Mouse (Mus musculus) olfactory bulb, adult 2 months (tissue): ENCODE measurements around the gene Defb35. TPM values are rescaled to one million over a fixed set of nuclear protein-coding genes. Genes with fewer than 3 reads are reported as not detected.

Experiments used
- H3K27ac ChIP-seq: fragments of 200-500 bp; 2 replicates; pipeline ENCODE4 v1.5.1; 2012; ENCODE audit warnings: low read depth, low read length; ENCODE audit not compliant: insufficient read depth
- H3K4me1 ChIP-seq: fragments of 200-500 bp; 2 replicates; pipeline ENCODE4 v1.6.1; 2012; ENCODE audit warnings: low read length; ENCODE audit not compliant: control insufficient read depth, insufficient read depth
- H3K4me3 ChIP-seq: fragments of 200-500 bp; 2 replicates; pipeline ENCODE4 v1.5.1; 2012; ENCODE audit warnings: mild to moderate bottlenecking, low read depth, low read length, moderate library complexity; ENCODE audit not compliant: insufficient read depth
- CTCF ChIP-seq: fragments of 200-500 bp; IDR thresholded peaks from 2 replicates; pipeline ENCODE4 v1.5.1; 2012; ENCODE audit warnings: low read depth, mild to moderate bottlenecking, low read length, moderate library complexity; ENCODE audit not compliant: insufficient read depth
- POLR2A ChIP-seq: fragments of 200-500 bp; IDR thresholded peaks from 2 replicates; pipeline ENCODE4 v1.6.1; 2012; ENCODE audit warnings: mild to moderate bottlenecking, low read depth, low read length, moderate library complexity; ENCODE audit not compliant: insufficient read depth
- WGBS: fragments of 180-500 bp; shearing (Covaris S2); methylation state at CpG from one replicate; pipeline ENCODE4 v1.1.7; 2018; 5-methylcytosine and 5-hydroxymethylcytosine counted together
- polyA plus RNA-seq: library from polyadenylated mRNA; stranded (reverse); fragments of >200 nt; gene quantifications from 2 replicates; pipeline ENCODE4 v1.2.4, GENCODE M21; 2012; ENCODE audit warnings: low replicate concordance; ENCODE audit not compliant: missing spikeins, insufficient read depth, insufficient read length

Gene Defb35
- polyA plus RNA-seq, 1 experiment: not detected

GRCm38 (mm10) chr8:21956336-21956735, 18.2 kb downstream of the Defb35 start:
- H3K27ac ChIP-seq: no peak overlapping the region
- H3K4me3 ChIP-seq: no peak overlapping the region
- no peaks in the 10 kb centered on the region for H3K4me1 ChIP-seq
- WGBS: 86% methylated on average over 3 of the region's 3 CpGs
- TF ChIP-seq CTCF (no peak), POLR2A (no peak)

GRCm38 (mm10) chr8:21958414-21958813, 20.3 kb downstream of the Defb35 start, which contains the start of gene Fam90a1a:
Gene Fam90a1a, plus strand, starts transcription at chr8:21958714.
- Histone ChIP-seq H3K4me1 (no peaks in the 10 kb centered on the region), H3K4me3 (no peak within 1 kb of the TSS), H3K27ac (no peak within 1 kb of the TSS)
- TF ChIP-seq CTCF (no peak), POLR2A (no peak)
- WGBS: 87% methylated on average over 2 of the region's 2 CpGs

- Histone ChIP-seq H3K27ac (no peak overlapping the region), H3K4me1 (no peaks in the 10 kb centered on the region), H3K4me3 (no peak overlapping the region)
- no peak for TF ChIP-seq CTCF
- TF ChIP-seq POLR2A: no peak
- WGBS: 83% methylated on average over 1 of the region's 1 CpGs
Observed at GRCm38 (mm10) chr8:21966646-21967045, 28.5 kb downstream of the Defb35 start.

- no peak within 1 kb of the TSS for H3K27ac ChIP-seq
- no peak for TF ChIP-seq POLR2A
- no peak for TF ChIP-seq CTCF
- no peaks in the 10 kb centered on the region for H3K4me1 ChIP-seq
- 94% methylated on average over 3 of the region's 3 CpGs for WGBS
- no peak within 1 kb of the TSS for H3K4me3 ChIP-seq
Observed at GRCm38 (mm10) chr8:21969475-21969874, 31.3 kb downstream of the Defb35 start, which contains the start of gene Ccdc70. Gene Ccdc70, plus strand, starts transcription at chr8:21969775.

GRCm38 (mm10) chr8:21978193-21978592, 40.0 kb downstream of the Defb35 start:
- Histone ChIP-seq H3K4me3 (no peak overlapping the region), H3K4me1 (no peaks in the 10 kb centered on the region), H3K27ac (no peak overlapping the region)
- TF ChIP-seq CTCF: no peak
- TF ChIP-seq POLR2A: no peak
- 13% methylated on average over 4 of the region's 4 CpGs for WGBS

- 53% methylated on average over 8 of the region's 8 CpGs for WGBS
- no peak overlapping the region for H3K4me3 ChIP-seq
- TF ChIP-seq POLR2A (no peak), CTCF (no peak)
- no peak overlapping the region for H3K27ac ChIP-seq
- H3K4me1 ChIP-seq: no peaks in the 10 kb centered on the region
Observed at GRCm38 (mm10) chr8:21981664-21982337, 43.6 kb downstream of the Defb35 start.

Other genes starting within 250 kb of the Defb35 start
- gene AY761184, start 234.7 kb upstream of the Defb35 start, polyA plus RNA-seq: not detected in 2 replicates
- not detected in 2 replicates for gene Defa24, start 203.9 kb upstream of the Defb35 start, polyA plus RNA-seq
- not detected in 2 replicates for gene Defb50, start 114.8 kb upstream of the Defb35 start, polyA plus RNA-seq
- gene Defb2, start 98.4 kb upstream of the Defb35 start, polyA plus RNA-seq: not detected in 2 replicates
- not detected in 2 replicates for gene Defb10, start 79.5 kb upstream of the Defb35 start, polyA plus RNA-seq
- not detected in 2 replicates for gene Defb9, start 52.9 kb upstream of the Defb35 start, polyA plus RNA-seq
- gene Defb11, start 31.9 kb upstream of the Defb35 start, polyA plus RNA-seq: not detected in 2 replicates
- gene Defb15, start 5.6 kb upstream of the Defb35 start, polyA plus RNA-seq: not detected in 2 replicates
- not detected in 2 replicates for gene Defb13, start 8.4 kb downstream of the Defb35 start, polyA plus RNA-seq
- not detected in 2 replicates for gene Fam90a1a, start 20.4 kb downstream of the Defb35 start, polyA plus RNA-seq
- gene Ccdc70, start 31.4 kb downstream of the Defb35 start, polyA plus RNA-seq: not detected in 2 replicates
- not detected in 2 replicates for gene Atp7b, start 122.0 kb downstream of the Defb35 start, polyA plus RNA-seq
- gene Alg11, start 122.4 kb downstream of the Defb35 start, polyA plus RNA-seq: not detected in 2 replicates
- not detected in 2 replicates for gene Nek5, start 186.7 kb downstream of the Defb35 start, polyA plus RNA-seq
- not detected in 2 replicates for gene Nek3, start 228.1 kb downstream of the Defb35 start, polyA plus RNA-seq
- not detected in 2 replicates for gene Ckap2, start 247.5 kb downstream of the Defb35 start, polyA plus RNA-seq